Mouse (Mus musculus) lung, postnatal 36 days (tissue): Measurements from ENCODE around the gene Rpp40.

Source experiments
- DNase-seq: peaks from one replicate; pipeline ENCODE4 v3.0.0; 2022; ENCODE audit warnings: mixed read lengths

The Rpp40 gene

DNA sequence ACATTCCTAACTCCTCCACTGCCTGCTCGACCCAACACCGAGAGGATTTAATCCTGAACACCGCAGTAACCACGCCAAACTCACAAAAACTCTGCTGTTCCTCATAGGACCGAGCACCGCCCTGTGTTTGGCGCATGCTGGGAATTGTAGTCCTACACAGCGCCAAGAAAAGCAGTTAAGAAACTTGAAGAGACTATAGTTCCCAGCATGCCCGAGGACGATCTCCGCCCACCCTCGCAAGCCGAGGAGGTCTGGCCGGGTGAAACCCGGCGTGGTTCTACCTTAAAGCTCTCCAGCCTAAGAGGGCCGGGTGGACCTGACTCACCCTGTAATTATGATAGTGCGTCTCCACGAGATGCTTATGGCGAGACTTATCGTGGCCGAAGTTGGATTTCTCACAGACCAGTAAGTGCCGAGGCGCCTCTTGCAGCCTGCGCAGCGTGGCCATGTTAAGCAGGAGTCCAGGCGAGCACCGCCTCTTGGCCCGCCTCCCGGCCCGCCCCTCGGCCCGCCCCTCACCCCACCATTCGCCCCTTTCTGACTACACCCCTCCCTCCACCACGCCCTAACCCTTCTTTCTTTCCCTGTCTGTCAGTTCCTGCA is at the start of gene Rpp40:
Gene Rpp40 (minus strand): TSS at position 481 of the 603 bp plus-strand sequence.
- peak; percentile 97 for DNase-seq

DNA sequence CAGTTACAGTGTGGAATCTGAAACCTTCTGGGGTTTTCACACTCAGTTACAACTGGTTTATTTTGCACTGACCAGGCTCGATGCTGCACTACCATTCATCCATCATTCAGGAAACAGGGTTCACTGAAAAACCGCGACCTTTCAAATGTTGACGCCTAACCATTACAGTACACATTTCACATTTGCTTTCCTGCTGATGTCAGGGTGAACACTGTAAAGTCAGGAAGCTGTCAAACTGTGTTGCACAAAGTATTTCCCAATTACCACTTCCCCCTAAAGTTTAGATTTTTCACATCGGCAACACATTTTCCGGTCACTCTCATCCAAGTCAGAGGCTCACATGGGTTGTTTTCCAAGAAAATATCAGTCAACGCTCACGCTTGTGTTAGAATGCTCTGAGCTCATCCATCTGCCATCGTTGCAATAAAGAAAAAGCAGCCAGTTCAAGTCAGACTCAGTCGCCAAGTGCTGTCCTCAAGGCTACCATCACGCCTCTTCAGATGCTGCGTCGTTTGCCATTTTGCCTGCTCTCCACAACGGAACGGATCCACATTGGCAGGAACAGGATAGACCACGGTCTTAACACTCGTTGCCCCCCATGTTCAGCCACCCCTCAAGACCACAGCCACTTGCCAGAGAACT is 43.8 kb upstream of the Rpp40 start:
- peak; percentile 40 for DNase-seq

DNA sequence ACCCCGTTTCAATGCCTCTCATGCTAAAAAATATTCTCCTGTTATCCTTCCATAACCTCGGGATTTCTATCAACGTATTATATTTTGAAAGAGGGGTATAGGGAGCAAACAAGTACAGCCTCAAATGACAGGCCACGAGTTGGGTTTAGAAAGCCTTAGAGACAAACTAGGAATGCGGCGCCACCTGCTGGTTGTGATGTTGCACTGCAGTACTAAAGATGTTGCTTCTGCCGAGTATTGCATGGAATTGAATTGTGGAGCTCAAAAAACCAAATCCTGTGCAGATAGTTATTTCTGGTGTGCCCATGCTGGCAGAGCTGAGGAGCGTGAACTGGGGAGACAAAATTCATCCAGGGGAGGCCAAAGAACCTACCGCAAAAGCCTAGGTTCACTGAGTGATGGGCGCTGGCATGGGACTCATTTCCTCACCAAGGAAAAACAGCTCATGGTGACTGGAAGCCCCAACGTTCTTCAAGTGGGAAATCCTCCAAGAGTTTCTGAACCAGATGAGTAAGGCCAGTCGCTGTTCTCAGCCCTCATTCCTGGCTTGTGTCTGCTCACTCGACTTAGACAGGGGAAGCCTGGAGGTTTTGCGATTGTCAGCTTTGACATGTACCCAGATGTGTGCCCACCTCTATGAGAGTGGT is 41.3 kb upstream of the Rpp40 start:
- peak; percentile 80 for DNase-seq

DNA sequence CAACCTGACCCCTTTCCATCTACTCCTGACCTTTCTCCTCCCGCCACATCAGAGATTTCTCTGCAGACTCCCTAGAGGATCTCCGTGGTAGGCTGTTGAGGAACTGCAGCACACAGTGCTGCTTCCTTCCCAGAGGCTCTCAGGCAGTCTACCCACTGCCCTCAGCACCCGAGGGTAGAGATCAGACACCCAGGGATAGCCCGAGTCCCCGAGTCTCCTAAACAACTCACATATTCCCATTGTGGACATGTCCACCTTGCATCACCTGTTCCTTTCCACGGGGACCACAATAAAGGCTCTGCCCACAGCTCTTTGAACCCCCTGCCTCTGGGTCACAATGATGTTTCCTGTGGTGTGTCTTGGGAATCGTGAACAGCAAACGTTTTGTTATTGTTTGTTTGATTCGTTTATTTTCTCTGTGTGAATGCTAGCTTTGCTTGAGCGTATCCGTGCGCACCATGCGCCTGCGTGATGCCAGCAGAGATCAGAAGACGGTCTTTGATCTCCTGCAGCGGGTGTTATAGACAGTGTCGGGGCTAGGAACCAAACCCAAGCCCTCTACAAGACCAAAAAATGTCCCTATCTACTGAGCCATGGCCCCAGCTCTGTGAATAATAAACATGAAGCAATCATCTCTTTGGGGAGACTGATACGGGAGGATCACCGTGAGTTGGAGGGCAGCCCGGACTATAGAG is 40.6 kb upstream of the Rpp40 start:
- no peak for DNase-seq

DNA sequence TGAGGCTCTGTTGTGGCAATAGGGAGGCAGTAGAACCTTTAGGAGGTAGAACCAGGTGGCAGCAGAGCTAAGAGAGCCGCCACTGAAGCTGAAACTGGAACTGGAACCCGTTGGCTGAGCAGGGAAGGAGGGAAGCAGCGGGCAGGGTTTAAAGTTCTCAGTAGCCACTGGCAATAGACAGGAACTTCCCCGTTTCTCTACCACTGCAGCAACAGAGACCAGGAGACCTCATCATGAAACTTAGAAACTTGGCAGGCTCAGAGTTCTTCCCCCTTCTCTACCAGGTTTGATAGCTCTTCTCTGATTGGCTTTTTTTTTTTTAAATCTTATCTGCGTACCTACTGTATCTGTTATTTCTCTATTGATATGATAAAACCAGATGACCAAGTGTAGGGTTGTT is 34.8 kb upstream of the Rpp40 start:
- DNase-seq = no peak

DNA sequence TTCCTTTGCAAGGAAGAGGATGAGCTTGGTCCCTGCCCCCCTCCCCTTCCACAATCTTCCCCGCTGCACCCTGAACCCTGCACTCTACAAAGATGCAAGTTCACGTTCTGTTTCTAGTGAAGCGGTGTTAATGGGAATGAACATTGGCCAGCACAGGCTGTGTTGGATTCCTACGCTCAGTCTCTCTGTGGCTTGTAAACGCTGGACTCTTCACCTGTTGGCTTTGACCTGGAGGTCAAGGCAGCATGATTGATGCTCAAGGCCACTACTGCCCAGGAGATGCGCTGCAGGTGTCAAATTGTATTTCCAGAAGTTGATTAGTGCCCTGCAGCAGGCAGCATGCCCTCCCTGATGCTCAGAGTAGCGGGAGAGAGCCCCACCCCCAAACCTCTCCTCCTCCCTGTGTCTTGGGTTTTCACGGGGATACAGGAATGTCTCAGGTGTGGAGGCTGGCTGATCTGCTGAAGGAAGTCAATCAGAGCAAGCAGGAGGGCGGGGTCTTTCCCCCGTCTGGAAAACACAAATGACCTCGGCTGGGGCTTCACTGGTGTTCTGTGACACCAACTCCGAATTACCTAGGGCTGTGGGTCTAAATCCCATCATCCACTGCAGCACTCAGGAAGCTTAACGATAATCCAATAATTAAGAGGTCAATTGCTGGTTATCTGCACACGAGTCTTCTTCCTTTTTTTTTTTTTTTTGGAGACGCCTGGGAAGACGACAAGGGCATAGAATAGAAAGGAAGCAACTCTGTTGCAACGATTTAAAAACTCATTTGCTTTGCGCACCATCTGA is 33.9 kb upstream of the Rpp40 start:
- DNase-seq = no peak

DNA sequence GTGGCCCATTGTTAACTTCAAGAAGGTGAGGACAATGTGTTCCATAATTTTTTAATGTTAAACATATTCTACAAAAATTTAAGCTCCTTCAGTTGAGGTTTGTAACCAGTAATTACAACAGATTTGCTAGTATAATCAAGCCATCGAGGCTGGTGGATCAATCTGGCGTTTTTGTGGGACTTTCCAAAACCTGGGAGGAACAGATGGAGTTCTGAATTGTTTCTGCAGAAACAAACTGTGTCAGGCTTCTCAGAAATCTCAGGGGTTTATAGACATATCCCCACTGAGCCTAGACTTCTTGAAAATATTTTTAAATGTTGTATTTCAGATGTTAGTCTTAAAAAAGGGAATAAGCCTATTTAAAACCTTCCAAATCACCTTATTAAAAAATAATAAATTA is 31.8 kb upstream of the Rpp40 start:
- no peak for DNase-seq

DNA sequence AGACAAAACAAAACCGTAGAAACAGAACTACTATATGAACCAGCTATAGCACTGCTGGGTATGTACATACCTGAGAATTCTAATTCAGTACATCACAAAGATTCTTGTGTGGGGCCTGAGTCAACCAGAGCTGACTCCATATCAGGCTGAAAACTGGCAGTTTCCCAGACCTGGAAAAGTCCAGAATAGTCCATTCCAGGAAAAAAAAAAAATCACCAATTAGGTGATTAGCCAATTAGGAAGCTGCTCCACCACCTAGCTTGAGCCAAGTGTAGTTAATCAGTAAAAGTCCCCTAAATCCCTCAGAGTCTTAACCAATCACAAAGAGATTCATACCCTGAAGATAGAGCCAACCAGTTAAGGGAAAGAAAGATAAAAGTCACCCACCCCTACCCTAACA is 5.3 kb upstream of the Rpp40 start:
- DNase-seq = no peak

DNA sequence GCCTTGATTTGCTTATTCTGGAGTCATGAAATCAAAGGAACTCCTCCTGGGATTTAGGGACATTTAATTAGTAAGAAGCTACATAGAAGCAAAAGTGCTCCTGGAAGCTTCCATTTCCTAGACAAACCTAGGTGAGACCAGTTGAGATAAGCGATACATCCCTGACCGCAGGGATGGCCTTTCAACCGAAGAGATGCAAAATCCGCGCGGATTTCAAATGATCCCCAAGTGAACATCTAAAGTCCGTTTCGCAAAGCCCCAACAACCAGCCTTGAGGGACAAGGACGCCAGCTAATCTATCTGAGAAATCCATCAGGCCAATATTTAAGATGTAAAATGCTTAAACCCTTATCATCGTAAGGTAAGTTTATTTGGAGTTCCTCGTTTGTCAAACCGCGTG is 781 bp downstream of the Rpp40 start:
- no peak for DNase-seq

DNA sequence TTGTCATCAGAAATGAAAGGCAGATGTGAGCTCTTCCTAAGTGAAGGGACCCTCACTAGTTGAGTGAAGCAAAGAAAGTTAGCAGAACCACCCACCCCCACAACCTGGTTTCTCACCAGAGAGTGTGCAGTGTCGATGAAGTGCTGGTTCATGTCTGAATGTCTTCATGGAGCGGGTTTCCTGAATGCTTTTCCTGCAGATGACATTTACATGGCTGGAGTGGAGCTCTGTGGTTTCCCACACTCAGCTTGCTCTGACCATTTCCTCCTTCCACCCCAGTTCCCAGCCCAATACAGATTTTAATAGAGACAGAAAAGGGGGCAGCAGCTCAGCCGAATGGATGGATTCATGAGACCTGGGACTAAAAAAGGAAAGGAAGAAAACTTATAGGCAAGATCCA is 13.3 kb downstream of the Rpp40 start:
- no peak for DNase-seq

DNA sequence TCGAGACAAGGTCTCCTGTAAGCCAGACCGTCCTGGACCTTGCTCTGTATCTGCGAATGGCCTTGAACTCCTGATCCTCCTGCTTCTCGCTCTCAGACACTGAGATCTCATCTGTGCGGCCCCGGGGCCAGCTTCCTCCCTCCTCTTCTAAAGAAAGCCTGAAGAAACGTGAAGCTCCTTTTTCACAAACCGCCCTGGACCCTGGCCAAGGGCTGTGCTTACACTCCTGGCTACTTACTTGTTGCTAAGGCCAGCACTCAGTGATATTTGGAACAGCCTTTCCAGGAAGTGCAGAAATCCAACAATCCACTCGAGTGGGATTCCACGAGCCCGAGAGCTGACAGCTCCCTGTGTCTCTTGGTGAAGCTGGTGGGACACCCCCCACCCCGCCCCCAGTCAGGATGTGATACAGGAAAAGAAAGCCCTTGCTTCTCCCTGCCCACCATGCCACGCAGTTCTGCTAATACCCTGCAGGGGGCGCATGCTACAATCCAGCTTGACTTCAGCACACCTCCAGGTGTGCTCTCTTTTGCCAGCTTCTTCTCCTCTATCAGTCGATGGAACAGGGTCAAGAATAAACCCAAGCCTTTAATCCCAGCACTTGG is 19.9 kb downstream of the Rpp40 start:
- peak; percentile 74 for DNase-seq

DNA sequence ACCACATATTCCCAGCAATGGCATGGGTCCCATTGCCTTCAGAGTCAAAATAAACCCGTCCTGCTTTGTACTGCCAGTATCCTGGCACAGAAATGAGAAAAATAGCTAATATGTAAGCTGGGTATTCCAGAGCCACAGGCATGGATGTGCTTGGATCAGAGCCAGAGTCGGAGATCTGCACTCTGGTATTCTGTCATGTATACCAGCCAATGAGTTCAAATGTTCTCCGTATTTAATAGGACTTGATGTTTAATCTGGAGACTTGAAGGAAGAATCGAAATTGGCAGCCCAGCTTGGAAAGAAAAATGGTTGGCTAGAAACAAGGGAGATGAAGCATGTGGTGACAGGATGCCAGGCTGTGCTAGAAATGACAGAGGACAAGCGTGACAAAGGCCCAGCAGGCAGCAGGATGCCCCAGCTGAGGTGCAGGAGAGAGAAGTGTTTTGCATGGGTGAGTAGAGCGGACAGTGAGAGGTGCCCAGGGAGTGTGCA is 25.6 kb downstream of the Rpp40 start:
- no peak for DNase-seq

DNA sequence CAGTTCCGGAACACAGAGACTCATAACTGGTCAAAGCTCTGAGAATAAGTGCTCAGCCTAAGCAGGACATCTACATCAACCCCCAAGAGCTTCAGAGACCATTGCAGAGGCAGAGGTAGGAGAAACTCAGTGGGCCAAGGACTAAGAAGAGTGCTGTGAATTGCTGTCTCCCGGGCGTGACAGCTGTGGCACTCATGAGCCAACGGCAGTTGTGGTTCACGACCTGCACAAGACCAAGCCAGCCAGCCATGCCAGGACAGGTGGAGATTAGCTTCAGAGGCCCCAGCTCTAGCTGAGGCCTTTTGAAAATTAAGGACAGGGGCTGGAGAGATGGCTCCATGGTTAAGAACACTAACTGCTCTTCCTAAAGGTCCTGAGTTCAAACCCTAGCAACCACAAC is 26.6 kb downstream of the Rpp40 start:
- DNase-seq = no peak

DNA sequence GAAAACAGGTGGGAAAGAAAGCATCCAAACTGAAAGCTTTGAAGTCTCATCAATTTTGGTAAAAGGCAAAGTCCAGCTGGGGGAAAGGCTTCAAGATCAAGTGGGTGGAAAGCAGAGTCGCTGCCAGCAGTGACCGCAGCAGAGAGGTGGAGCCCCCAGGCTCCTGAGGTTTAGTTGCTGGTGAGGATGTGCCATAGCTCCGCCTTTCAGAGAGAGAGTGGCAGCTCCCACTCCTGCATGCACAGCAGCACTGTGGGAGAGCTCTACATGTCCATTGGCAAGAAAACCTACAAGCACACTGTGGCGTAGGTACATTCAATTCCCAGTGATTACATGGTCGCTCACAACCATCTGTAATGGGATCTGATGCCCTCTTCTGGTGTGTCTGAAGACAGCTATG is 27.1 kb downstream of the Rpp40 start:
- DNase-seq = no peak

DNA sequence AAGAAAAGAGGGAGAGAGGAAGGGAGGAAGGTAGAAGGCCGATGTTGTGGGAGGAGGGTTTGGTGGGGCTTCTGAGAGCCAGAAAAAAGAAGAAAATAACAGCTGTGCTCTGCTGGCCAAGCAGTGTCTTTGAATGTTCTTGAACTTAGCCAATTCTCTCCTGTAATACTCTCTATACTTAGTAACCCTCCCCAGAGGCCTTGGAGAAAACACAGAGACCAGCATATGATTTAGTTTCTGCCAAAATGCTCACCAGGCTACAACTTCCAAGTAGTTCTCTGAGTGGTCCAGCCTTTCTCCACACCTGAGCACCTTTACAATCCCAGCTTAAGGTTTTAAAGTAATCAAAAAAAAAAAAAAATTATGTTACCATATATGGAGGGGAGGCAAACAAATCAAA is 27.9 kb downstream of the Rpp40 start:
- no peak for DNase-seq

DNA sequence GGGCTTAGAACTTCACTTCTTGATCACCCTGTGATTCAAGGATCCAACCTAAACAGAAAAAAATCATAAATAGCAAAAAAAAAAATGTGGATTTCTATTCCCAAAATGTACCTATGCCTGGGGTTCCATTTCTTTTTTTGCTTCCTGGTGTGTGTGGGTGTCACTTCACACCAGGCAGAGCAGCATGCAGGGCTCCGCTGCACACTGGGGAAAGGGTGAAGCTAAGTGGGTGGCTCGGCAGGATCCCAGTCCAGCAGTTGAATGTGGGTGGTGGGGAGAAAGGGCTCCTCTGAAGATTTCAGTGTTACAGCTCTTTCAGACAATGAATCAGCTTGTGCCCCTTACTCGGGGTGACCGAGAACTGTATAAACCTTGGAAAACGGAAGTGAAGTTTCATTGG is 30.8 kb downstream of the Rpp40 start:
- no peak for DNase-seq

DNA sequence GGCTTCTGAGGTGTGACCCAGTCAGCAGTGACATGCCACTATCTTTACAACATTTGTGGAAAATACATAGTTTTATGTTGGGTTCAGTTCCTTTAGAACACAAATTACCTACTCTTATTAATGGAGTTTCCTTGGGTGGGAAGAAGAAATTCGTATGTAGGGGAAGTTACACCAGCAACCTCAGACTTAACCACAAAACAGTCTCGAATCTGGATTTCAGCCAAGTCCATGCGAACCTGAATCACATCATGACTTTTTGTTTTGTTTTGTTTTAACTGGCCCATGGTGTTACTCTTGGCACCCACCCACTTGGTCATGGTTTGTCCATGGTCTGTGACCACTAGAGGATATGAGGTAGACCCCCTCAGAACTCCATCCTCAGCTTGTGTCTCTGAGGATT is 35.1 kb downstream of the Rpp40 start:
- peak; percentile 19 for DNase-seq

DNA sequence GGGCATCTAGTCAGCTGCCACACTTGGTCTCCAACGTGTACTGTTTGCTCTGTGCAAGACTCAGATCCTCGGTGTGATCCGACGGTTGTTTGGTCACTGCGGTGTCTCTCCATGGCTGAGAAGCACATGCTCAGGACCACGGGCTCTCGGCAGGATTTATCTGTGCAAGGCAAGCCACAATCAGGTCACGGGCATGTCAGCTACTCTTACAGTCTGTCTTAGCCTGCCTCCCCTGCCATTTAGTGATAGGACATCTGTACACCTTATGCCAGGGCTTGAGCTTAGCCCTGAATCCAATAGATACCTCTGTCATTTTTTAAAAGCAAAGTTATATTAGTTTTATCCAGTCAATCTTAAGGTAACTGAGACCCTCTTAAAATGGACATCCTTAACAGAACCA is 35.5 kb downstream of the Rpp40 start:
- no peak for DNase-seq

DNA sequence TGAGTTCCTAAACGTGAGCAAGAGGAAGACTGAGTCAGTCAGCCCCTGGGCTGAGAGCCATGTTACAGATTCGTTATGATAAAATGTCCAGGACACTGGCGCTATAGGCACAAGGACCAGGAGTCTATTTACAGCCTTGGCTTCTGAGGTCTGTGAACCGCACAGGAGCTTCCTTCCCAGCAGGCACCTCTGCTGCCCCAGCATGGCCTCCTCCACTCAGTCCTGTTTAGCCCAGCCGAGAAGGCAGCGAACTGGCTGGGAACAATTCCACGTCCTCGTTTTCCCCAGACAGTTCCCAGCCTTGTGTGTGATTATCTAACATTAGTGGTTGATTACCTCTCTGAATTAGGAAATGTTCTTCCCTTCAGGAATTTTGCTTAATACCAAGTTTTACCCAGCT is 45.2 kb downstream of the Rpp40 start:
- no peak for DNase-seq

DNA sequence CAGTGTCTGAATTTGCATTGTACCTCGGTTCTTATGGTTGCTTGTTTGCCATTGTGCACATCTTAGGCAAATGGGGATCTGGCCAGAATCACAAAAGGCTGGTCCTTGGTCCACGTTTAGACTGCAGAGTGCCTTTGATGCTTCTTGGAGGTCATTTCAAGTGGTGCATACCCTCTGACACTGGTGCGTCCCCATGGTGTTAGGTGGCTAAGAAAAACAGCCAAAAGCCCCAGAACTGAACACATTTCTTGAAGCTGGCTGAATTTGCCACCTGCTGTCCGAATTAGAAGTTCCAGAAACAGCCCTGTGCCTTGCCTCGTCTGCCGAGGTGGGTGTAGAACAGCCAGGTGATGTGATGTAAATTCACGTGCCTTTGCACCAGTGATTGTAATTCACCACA is 48.7 kb downstream of the Rpp40 start:
- DNase-seq = no peak

DNA sequence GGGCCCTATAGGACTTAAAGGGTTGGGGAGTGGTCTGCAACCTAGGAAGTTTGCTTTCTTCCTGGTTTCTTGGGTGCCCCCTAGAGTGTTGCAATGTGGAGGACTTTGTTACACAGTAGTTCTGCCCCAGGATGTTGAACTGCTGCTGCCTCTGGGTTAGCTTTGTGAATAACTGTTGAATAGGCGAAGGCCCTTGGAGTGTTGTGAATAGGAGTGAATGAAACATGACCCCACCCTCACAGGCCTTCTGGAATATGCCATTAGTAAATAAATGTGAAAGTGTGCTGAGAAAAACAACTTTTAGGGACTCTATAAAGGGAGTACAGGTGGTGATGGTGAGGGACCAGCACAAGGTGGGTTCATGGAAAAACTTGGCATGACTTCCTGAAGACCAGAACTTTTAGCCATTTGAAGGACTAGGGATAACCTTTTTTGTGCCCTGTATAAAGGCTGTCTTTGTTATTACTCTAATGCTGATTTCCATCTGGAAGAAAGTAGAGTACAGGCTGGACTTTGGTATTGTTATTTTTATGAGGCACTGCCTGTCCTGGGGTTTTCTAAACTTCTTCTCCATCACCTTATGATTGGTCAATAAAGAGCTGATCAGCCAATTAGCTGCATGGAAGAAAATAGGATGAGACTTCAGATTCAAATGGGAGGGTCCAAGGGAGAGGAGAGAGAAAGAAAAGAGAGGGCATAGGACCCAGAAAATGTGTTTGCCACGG is 53.1 kb downstream of the Rpp40 start:
- no peak for DNase-seq

DNA sequence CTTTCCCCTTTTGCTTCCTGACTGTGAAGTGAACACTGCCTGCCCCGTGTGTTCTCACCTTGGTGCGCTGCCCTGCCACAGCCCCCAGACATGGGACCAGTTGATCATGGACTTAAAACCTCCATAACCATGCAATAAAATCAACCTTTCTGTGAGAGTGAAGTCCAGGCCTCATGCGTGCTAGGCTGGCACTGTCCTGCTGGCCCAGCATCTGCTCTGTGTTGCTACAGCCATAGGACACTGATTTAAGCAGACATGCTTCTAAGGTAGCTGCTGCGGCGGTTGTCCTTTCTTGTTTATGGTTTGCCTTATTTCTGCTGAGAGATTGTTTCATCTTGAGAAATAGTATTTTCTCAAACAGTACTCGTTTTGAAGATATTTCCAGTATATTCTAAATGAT is 54.6 kb downstream of the Rpp40 start:
- DNase-seq = no peak
